Mouse (Mus musculus) layer of hippocampus, adult 18-20 months (tissue): ENCODE results near the gene Krt36. TPM values are rescaled to one million over a fixed set of nuclear protein-coding genes. Genes with fewer than 3 reads are reported as not detected.

Experiments
- DNase-seq, 2 experiments: peaks; one replicate each; pipeline ENCODE4 v3.0.0; 2022; ENCODE audit warnings: low spot score in 2 of 2
- long read RNA-seq: library from polyadenylated mRNA; stranded (forward); transcript quantifications from one replicate; pipeline ENCODE4 v2.0.0, GENCODE M21; 2021
- total RNA-seq, 2 experiments: library from RNA; stranded (reverse); gene quantifications; 2 replicates each; pipeline ENCODE4 v1.2.3; 2021

The Krt36 gene
- total RNA-seq: not detected
- long read RNA-seq: 0 reads

DNA sequence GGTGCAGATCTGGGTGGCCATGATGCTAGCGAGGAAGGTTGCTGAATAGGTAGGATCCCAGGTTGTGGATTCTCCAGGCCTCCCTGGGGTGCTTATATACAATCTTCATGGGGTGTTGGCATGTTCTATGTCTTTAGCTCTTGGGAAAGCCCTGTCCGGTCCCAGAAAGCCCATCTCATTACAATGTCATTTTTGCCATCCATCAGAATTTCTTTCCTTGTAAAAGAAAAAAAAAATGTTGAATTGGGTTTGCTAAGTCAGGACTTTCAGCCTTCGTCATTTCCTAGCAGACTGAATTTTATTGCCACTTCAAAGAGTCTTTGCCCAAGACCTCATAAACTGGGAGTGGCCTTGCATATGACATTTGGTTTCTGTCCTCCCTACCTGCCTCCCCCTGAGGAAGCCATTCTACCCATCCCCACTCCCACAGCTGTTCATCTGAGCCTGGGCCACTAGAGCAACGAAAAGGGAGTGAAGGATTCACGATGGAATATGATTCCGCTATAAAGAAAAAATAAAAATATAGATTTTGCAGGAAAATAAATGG, at the start of gene Krt36:
Gene Krt36, minus strand, starts transcription at position 51 of the 547 bp plus-strand sequence.
- DNase-seq: no peak

DNA sequence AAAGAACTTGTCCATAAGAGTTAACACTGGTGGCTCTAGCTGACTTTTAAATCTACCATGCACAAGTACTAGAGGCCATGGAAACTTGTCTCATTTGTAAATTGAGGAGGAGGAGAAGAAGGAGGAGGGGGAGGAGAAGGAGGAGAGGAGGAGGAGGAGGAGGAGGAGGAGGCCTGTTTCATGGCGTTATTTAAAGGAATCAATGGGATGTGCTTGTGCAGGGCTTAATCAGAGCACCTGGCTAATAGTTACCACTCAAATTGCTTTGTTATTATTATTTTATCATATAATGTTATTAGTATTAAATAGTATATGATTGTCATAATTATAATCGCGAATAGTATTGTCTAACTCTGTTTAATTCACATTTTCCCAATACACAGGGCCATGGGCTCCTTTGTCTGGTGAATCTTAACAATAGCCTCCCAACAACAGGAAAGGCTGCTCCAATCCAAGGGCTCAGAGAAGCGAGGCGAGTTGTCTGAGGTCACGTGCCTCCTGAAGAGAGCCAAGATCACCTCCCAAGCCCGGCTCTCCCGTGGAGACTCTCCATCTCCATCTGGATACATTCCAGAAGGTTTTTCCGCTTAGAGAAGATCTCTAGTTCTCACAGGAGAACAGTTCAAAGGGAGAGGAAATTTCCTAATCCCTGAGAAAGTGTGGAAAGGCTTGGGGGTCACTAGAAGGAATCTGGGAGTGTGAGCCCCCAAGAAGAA, 43.3 kb upstream of the Krt36 start, which contains the start of gene Krt19:
Gene Krt19, minus strand, starts transcription at position 51 of the 716 bp plus-strand sequence.
- no peak for DNase-seq

DNA sequence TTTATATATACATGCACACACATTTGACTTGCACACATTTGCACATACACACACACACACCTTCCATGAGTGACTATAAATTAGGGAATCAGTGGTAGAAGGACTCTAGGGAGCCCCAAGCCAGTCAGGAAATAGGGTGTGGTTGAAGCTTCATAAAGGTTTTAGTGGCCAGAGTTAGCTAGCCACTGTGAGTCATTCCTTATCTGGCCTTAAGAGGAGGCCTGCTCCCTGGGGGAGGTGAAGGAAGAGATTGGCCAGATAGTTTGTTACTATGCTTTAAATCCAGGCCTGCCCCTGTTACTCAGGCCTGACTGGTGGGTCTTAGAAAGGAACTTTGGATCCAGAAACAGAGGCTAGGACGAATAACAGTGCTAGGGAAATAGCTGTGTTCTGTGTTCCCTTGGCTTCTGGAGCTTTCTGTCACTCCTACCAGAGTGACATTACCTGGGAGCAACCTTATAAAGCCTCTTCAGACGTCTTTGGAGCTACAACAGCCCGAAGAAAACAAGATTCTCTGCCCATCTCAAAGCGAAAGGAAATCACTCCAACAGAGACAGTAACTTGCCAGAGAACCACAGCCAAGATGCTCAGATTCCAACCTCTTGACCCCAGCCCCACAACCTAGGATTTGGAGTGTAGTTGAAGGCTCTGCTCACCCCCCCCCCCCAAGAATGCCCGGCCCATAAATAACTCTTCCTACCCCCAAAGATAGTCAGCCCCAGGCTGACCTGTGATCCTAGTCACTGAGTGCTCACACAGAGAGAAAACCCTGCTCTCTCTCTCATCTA, 42.3 kb upstream of the Krt36 start:
- no peak for DNase-seq

DNA sequence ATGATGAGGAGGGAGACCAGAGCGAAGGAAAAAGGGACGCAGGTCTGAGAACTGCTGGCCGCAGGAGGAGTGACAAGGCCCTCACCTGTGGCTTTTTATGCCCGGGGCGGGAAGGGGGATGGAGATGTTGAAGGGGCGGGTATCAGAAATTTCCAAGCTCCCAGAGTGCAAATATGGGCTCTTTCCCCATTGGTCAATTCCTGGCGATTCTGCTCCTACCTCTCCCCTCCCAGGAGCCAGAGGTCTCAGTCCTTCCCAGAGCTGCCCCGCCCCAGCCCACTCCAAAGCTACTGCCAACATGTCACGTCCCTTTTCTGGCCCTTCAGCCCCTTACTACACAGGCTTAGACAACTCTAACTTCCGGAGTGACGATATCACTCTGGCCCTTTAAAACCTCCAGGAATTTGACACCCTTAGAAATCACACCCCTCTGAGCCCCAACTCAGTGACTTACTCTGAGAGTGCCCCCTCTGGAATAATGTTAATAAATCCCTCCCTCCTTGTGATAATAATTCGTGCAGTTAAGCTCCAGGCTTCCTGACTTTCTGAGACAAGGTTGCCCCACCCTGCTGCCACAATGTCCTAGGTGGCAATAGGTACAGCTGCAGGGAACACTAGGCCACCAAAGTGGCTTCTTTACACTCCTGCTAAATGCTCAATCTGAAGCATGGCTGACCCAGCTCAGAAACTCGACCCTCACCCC, 40.6 kb upstream of the Krt36 start:
- no peak for DNase-seq

DNA sequence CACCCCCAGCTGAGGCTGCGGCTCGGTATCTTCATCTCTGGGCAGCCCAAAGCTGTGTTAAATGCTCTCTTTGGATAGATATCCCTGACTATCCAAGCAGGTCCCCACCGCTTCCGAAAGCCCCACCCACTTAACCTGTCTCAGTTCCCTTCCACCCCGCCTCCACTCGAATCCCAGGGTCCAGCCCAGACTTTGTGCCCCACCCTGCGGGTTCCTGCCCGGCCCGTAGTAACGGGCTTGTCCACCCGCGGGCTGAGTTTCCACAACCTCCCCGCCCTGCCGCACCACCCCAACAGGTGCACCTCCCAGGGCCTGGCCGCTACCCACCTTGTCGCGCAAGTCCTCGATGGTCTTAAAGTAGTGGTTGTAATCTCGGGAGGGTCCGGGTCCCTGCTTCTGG, 39.7 kb upstream of the Krt36 start:
- no peak for DNase-seq

DNA sequence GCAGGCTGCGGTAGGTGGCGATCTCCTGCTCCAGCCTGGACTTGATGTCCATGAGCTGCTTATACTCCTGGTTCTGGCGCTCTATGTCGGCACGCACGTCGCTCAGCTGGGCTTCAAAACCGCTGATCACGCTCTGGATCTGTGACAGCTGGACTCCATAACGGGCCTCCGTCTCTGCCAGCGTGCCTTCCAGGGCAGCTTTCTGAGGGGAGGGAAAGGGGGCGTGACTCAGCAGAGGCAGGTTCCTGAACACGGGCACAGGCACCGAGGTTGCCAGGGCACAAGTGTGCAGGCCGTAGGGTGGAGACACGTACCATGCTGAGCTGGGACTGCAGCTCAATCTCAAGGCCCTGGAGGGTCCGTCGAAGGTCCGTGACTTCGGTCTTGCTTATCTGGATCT, 35.5 kb upstream of the Krt36 start:
- no peak for DNase-seq

DNA sequence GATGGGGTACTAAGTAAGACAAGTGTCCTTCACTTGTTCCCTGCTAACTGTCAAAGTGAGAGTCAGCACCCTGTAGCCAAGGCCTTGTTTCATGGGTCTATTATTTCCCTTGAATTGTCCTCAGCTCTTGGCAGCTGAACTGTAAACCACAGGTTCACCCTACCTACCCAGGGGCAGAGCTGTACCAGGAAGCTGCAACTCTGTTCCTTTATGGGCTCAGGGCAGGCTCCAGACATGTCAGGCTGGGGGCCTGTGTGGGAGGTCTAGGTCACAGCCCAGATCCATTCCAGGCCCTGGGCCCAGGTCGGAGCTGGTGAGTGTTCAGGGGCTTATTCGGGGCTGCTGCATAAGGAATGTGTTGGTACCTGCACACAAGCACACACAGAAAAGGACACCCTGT, 34.0 kb upstream of the Krt36 start:
- DNase-seq: no peak

DNA sequence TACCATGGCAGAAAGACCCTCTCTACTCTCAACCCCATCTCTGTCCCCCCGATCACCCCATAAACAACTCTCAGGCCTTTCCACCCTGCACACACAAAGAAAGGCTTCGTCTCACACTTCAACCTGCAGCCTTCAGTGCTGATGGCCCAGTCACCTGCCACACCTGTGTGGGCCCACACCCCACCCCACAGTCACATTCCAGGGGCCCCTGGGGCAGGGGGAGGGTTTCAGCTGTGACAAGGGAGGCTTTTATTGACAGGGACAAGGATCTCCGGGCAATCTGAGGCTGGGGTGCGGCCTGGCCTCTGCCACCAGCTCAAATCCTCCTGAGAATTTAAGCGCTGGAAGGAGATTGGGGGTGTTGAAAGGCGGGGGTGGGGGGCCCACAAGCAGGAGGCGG, 33.4 kb upstream of the Krt36 start:
- no peak for DNase-seq

DNA sequence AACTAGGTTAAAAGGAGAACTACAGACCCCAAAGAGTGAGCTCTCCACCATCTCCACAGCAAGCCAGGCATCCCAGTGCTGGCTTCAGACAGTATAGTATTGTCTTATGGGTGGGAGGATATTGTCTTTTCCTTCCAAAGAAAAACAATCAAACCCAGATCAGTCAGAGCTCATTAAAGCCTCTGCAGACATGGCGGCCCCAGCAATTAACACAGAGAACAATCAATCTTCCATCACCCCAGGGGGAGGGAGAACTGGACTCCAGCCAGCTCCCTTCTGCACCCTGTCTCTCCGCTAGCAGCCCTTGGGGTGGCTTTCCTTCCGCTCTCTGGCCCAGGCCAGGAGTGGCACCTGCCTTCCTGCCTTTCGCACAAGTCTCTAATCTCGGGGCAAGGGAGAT, 32.3 kb upstream of the Krt36 start:
- no peak for DNase-seq

DNA sequence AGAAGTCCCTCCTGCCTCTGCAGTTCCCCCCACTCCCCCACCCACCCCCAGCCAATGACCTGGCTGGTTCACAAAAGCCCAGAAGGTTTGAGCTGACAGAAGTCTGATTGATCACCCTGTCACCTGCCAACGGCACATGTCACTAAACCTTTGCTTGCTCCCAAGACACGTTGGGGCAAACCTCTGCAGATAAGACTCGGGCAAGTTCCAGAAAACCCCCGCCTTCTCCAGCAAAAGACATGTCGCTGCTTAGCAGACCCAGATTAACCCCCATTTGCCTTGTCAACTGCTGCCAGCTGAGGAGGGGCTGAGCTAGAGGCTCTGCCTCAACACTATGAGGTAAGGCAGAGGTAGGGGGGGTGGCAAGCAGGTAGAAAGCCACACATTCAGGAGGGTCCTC, 31.1 kb upstream of the Krt36 start:
- no peak for DNase-seq

DNA sequence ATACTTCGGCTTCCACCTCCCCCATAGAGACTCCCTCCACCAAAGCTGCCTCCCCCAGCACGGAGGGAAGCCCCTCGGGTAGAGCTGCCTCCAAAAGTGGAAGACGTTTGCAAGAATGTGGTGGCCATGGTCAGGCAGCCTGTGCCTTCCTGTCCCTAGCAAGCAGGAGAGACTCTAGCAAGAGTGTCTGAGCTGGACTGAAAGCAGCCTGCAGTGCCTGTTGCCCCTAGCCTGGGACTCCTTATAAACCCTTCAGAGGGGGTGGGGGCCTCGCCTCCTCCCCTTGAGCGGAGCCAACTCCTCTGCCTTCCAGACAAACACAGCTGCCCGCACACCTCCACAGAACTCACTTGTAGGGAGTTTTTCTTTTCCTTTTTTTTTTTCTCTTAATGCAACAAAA, 30.3 kb upstream of the Krt36 start, which contains the start of gene Krt15:
Gene Krt15, minus strand, starts transcription at position 198 of the 400 bp plus-strand sequence.
- no peak for DNase-seq

DNA sequence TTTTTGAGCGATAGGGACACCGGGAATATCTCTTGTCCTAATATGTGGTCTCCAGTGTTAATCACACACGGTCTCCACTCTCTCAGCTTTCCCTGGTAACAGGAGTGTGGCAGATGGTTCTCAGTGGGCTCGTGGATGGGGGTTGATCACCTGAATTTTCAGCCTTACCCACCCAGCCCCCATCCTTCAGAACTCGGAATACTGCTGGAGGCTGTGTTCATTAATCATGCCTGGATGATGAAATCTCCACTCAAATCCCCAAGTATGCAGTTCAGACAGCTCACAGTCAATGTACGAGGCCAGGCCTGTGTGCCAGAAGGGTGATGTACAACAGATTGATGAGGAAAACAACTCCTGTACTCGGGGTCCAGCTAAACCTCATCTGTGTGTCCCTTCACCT, 19.5 kb upstream of the Krt36 start:
- no peak for DNase-seq

DNA sequence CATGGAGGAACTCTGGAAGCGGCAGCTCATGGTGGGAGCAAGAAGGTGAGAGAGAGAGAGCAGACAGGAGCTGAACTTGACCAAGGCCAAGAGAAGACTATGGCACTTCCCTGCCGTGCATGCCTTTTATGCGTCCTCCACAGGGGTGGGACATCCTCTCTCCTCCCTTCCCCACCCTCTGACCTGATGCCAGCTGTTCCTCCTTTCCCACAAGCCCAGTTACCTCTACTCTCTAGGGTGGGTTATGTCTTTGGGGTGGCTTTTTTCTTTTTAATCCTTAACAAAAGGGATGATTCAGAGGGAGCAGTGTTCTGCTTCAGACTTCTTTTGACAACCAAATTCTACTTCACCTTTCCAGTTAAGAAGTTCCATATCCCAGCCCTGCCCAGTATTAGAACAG, 16.0 kb upstream of the Krt36 start, which contains the start of gene Krt13:
Gene Krt13, minus strand, starts transcription at position 101 of the 400 bp plus-strand sequence.
- no peak for DNase-seq

DNA sequence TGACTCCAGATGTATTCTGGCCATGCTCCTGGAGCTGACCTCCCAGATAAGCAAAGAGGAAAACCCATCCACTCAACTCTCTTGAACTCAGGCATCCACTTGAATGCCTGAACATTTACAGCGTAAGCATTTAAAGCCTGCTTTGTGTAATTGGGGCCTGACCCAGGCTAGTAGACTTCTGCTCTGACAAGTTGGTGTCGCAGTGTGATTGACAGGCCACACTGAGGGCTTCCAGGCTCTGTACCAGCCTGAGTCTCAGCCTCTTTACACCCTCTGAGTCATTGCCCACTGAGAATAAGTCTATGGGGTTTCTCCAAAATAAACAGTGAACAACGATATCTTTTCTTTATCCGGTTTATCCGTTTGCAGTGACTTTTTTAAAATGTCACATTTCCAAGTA, 14.9 kb upstream of the Krt36 start:
- no peak for DNase-seq

DNA sequence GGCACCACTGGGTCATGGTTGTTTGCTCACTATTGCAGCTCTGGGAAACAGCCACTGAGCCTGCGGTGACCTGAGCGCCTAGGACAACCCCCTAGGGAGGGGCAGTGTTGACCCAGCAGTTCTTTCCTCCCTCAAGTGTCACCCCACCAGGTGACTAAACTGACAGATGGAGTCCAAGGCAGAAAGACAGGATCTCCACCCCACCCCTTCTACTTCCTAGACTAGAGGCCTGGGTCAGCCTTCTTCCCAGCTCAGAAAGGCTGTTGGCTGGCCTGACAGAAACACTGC, 8.3 kb upstream of the Krt36 start:
- no peak for DNase-seq

DNA sequence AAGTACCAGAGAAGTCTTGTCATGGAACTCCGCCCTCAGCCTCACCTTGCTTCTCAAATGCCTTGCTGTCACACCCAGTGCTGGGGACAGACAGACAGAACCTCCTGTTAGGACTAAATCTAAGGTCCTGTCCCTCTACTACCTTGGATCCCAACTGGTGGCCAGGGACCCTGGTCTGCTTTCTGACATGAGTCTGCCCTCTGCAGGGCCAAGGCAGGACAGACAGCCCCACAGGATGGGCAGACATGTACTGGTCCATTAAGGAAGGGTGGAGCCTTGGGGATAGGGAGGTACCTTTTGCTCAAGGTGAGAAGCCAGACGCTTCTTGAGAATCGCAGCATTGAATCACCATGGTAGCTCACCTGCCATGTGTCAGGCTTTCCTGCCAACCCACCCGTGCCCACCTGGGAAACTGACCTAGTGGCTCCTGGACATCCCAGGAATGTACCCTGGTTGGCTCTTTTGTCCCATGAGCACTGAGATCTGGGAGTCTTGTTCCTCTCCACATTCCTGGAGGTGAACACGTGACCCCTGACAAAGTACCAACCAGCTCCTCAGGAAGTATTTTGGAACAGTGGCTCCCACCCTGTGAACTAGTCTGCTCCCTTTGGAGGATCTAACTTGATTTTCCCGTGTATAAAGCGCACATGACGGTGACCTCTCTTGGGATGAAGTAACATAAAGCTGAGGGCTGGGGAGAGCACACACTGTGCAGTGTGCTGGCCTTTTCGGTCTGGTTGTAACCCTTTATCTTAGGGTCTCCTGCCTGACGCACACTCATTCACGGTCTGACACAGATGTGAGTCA, 7.7 kb upstream of the Krt36 start:
- DNase-seq: no peak

DNA sequence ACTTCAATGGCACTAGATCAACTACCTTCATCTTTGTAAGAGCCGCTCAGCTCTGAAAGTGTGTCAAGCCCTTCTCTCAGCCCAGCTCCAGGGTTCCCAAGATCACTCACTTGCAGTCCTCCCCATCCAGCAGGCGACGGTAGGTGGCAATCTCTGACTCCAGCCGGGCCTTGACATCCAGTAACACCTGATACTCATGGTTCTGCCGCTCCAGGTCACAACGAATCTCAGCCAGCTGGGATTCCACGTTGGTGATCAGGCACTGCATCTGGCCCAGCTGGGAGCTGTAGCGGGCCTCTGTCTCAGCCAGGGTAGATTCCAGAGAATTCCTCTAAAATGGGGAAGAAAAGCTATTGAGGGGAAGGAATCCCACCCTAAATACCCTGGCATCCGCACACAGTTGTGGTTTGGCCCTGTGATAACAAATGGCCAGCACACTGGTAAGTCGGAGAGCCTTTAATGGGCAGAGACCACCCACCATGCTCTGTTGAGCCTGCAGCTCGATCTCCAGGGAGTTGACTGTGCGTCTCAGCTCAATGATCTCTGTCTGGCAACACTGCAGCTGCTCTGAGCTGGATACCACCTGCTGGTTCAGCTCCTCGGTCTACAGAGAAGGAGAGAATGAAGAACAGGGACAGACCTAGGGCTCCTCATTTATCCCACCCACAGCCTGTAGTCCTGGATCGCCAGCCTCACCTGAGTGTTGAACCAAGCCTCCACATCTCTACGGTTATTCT, 2.6 kb downstream of the Krt36 start:
- DNase-seq: no peak

DNA sequence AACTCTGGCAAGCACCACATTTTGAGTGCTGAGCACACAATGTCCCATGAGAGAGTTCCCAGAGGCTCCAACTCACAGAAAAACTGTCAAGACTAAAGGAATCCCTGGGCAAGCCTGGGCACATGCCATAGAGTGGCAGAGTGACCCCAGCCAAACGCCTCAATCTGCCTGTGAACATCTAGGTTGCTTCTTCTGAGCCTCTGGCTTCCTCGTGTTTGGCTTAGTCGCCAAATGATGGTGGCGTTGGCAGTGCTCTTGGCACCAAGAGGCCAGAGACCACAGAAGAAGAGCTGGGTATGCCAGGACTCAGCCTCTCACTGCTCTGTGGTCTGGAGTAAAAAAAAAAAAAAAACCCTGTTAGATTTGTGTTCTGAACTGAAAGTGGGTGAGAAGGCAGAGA, 5.0 kb downstream of the Krt36 start:
- DNase-seq: no peak

DNA sequence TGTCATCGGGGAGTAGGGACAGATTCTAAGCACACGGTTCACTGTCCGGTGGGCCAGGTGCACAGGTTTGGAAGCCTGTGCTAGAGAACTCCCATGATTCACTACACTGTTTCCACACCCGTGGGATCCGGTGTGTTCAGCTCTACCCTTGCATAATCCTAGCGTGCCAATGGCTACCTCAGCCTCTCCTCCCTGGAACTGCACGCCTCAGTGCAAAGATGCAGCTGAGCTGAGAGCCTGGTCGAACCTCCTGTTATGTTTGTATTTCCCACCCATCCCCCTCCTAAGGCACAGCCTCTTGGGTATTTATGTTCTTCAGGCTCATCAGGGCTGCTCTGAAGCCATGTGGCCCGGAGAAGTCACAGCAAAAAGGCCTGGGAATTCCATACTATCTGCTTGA, 7.6 kb downstream of the Krt36 start:
- DNase-seq: no peak

DNA sequence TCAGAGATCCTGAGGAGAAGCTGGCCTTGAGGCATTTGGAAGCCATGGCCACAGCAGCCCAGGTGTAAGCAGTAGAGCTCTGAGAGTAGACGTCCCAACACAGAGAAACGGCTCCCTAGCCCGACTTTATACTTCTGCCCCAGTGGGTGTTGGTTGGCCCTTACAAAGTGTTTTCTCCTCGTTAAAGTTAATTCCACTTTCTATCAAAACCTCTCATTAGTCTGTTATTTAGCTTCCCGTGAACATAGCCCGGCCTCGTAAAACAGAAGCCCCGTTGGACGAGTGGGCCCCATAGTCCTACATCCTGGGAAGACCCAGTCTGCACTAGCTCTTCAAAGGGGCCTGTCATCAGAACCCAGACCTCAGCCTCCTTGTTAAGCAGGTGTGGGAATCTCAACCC, 9.3 kb downstream of the Krt36 start, which contains the start of gene Krt35:
Gene Krt35, minus strand, starts transcription at position 101 of the 400 bp plus-strand sequence.
- DNase-seq: no peak
